Mouse (Mus musculus) erythroid progenitor cell, adult 5-6 weeks (primary cell): ENCODE results near the gene Slc25a18. TPM values are rescaled to one million over a fixed set of nuclear protein-coding genes. Genes with fewer than 3 reads are reported as not detected.
A peak's percentile ranks its signal among the peaks of the same experiment; 100 is the strongest.

Experiments
- ATAC-seq: replicated peaks from 2 replicates; pipeline ENCODE4 v1.8.0; 2016; ENCODE audit warnings: moderate number of reproducible peaks, mild to moderate bottlenecking, moderate TSS enrichment, inconsistent platforms; ENCODE audit not compliant: poor library complexity, low FRiP score, severe bottlenecking
- total RNA-seq, 2 experiments: library from RNA; stranded (forward) in 1 of 2; stranded (reverse) in 1 of 2; fragments of 150-400 nt in 1 of 2; fragments of 186-747, 209-891 nt in 1 of 2; gene quantifications; 2 replicates each; pipeline versions ENCODE4 v1.2.3 to v1.2.4; 2015 to 2017; ENCODE audit warnings: low replicate concordance in 2 of 2

The Slc25a18 gene
- total RNA-seq (2015; ENCODE audit: low replicate concordance) (not detected in 2 replicates), total RNA-seq (2017; ENCODE audit: low replicate concordance) (not detected in 2 replicates)

DNA sequence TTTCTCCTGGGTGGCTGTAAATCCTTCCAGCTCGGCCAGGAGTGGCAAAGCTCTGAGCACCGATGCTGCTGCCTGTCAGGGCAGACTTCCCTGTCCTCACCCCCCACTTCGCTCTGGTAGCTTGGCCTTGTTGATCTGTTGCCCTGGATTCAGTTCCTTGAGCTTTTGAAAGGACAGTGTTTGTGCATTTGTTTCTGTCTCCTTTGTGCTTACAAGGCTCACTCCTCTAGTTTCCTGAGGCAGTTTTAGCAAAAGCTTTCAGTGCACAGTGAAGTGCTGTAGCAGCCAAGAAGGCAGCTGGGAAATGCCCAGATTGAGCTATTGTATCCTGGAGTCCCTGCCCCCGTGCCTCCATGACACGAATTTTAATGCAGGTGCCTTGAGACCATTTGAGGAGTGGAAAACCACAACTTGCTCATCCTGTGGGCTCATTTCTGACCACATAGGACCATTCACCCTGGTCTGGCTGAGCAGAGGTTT, at the start of gene Slc25a18:
TSS of gene Slc25a18 (plus strand) at position 430 of the 480 bp plus-strand sequence.
- no peak for ATAC-seq

DNA sequence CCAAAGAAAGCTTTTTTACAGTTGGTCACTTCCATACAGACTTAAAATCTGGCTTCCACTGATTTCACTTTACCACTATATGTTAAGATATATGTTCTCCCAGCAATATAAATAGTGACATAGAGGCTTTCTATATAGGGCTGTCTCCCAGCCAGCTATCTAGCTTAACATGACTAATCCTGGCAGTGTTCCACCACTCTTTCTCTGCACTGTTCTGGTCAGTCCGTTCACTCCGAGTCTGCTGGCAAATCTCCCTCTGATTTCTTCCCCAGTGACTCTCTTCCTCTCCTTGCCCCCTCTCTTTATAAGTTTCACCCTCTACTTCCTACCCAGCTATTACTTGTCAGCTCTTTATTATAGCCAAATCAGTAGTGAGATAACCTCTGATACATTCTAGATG, 47.4 kb upstream of the Slc25a18 start:
- no peak for ATAC-seq

DNA sequence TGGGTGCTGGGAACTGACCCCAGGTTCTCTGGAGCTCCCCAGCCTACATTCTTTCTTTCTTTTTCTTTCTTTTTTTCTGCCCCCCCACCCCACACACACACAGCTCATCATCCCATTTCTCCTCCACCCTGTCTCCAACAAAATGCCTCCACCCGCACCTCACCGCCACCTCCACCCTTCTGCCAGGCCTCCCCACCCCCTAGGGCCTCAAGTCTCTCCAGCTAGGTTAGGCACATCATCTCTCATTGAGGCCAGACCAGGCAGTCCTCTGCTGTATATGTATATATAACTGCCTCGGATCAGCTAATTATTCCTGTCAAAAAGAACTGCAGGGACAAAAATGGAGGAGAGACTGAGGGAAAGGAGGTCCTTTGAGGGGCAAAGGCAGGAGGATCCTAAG, 37.4 kb upstream of the Slc25a18 start:
- no peak for ATAC-seq

DNA sequence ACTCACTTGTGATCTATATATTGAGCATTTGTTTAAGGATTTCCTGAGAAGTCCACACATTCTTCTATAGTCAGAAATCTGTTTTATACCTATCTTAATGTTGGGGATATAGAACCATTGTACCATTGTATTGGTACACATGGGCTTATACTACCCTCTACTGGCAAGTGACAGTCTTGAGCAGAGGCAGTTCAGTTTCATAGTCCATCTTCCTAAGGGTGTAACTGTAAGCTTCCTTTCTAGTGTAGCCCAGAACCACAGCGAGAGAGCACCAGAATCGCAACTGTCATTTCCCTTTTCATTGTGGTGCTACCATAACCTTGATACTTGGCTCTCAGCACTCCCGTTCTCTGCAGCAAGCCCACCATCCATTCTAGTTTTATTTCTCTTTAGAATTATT, 36.8 kb upstream of the Slc25a18 start:
- ATAC-seq = peak; percentile 83

DNA sequence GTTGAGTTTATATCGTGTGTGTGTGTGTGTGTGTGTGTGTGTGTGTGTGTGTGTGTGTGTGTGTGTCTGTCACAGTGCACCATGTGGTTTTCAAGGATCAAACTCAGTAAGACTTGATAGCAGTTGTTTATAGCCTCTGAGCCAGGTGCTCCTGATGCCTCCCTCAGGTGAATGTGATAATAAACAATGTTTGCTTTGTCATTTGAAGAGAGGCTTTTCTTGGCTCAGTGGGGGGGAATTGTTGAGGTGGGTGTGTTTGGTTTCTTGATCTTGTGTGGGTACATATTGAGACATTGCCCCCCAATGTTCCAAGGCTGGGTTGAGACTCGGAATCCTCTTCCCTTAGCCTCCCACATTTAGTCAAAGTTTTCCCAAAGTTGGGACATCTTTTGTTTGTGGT, 30.2 kb upstream of the Slc25a18 start:
- no peak for ATAC-seq

DNA sequence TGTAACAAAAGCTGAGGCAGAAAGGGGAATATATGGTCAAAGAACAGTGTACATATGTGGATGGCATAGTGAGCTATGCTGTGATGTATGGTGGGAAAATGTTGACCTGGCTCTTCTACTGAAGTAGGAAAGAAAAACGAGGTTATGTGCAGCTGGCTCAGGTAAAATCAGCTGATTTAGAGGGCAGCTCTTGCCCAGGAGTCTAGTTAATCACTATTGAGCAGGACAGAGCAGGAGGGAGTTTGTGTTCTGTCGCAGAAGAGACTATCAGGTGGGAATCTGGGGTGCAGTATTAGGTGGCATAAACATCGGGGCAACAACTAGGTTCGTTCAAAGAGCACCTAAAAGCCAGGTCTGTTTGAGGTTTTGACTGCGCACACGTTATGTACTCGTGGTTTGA, 29.1 kb upstream of the Slc25a18 start:
- ATAC-seq = no peak

DNA sequence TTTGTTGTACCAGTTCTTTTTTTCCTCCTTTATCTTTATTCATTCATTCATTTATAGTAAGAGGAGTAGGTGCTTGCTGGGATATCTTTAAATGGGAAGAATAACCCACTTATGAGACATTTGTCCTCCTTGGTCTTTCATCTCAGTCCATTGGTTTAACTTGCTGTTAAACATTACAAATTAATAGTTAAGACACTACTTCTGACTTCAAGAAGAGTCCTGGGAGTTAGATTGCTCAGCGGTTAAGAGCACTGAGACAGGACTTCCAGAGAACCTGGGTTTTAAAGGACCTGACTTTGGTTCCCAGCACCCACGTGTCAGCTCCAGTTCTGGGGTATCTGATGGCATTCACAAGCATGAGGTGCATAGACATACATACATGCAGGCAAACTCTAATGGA, 27.0 kb upstream of the Slc25a18 start:
- ATAC-seq = no peak

DNA sequence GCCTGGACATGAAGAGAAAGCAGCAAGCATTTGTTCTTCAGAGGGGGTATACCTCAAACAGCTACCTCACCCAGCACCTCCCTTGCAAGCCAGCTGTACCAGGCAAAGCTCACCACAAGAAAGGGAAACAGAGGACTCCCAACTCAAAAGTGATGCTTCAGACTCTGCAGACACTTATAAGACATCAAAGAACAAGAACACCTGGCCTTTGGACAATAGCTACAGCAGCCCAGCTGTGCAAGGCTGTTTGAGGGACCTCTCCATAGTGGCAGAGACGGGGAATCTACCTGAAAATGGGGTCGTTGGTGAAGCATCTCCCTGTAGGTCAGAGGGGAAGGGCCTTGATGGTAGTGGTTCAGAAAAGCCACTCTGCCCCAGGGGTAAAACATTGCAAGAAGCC, 12.2 kb upstream of the Slc25a18 start:
- no peak for ATAC-seq

DNA sequence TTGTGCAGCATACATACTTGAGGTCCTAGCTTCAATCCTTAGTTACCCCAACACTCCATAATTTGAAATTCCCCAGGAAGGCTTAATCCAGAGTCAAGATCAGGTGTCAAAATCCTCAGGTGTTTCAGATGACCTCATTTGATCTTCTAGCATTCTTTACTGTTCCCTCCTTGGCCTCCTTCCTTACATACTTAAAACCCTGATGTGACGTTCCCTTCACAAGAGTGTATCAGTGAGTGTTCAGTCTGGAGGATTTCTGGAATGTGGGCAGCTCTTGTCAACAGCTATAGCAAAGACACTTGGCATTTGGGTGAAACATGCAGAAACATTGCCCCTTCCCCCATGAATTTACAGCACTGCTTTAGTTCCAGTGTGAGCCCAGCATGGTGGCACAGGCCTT, 3.4 kb upstream of the Slc25a18 start:
- no peak for ATAC-seq

DNA sequence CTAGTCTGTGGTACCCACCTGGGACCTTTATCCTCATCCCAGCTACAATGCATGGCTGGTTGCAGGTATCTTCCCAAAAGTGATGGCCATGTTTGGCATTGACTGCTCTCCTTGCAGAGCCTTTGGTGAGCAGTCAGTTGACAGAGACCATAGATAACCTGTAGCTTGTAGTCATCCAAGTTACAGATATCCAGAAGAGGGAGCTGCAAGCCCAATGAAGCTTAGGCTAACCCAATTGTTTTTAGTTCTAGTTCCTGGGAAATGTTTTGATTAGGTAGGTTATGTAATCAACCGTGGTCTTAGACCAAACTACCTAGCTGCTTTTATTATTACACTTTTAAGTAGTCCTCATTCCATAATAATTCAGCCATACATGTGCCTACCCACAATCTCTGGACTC, 2.0 kb upstream of the Slc25a18 start:
- no peak for ATAC-seq

DNA sequence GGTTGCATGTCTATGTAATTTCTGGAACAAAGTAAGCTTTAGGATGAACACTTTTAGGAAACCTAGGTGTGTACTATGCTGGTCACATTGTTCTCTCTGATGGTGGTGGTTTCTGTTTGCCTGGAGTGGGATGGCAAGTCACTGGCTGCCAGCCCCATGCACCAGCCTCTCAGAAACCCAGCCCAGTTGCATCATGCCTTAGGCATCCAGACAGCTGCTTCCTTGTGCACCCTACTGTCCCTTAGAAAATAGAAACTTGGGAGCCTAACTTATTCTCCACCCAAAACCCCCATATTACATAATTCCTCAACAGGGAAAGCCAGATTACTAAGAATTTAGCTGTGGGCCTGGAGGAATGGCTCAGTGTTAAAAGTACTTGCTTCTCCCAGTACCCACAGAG, 1.4 kb upstream of the Slc25a18 start:
- no peak for ATAC-seq

DNA sequence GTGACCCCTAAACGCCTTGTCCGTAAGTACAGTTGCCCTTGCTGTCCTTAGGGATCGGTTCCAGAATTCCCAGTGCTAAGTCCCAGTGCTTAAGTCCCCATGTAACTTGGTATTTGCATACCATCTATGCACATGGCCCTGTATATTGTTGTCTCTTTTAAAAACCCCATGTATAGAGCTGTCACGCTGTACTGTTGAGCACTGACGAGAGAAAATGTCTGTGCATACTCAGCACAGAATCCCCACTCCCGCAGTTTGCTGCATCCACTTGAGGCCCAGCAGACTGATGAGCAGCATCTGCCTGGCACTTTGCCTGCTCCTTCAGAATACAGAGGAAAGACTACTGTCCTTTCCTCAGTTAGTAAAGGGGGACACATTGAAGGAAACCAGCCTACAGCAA, 385 bp downstream of the Slc25a18 start:
- no peak for ATAC-seq

DNA sequence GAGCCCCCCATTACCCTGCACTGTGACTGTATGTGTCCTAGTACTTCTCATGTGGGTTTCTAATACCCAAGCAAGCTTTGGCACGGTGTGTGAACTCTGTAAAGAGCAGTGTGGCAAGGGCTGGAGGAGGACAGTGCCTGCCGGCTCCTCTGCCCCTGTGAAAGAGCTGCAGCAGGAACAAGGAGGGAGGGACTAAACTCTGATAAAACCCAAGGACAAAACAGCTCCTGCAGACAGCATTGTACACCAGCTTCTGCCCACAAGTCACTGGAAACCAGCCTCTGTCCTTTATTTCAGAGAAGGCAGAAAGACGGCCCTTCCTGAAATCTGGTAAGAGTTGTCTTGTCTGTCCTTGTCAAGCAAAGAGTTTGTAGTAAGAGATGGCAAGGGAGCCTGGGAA, 2.9 kb downstream of the Slc25a18 start:
- ATAC-seq = no peak

DNA sequence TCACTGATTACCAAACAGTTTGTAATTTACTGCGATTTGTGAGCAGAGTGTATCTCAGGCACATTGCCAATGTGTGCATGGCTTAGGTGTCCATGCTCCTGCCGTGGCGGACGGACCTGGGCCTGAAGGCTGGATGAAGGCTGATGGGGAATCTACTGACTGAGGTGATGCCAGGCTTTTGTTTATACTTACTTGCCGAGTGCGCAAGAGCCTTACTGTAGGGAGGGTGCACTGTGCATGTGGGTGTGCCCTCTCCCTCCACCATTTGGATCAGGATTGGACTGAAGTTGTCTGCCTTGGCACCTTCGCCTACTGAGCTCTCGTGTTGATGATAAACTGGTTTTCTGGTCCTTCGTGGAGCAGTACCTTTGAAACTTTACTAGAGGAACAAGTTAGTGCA, 4.2 kb downstream of the Slc25a18 start:
- no peak for ATAC-seq

DNA sequence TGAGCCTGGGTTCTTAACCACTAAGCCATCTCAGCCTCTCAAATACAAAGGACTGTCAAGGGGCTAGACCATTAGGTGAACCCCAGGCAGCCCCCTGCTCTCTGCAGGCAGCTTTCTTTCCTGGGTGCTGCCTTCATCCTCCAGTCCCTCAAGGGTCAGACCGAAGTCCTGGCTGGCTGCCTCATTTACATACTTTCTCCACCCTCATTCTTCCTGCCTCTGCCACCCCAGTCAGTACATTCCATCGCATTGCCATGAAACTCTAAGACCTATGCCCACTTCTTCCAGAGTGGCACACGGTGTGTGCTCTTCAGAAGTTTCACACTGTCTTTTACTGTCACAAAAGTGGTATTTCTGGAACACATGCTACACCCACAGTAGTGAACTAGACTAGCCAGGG, 4.8 kb downstream of the Slc25a18 start:
- ATAC-seq = no peak

DNA sequence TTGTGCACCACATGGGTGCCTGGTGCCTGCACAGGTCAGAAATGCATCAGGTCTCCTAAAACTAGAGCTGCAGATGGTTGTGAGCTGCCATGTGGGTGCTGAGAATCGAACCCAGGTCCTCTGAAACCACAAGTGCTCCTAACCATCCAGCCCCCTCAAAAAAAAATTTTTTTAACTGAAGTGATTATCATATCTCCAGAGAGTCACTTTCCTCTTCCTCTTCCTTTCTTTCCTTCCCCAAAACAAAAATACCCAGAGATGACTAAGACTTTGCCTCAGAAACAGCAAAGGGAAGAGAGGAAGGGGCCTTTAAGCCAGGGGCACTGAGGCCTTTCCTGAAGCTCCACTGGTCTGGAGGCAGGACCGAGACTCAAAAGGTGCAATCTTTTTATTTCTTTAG, 9.6 kb downstream of the Slc25a18 start:
- no peak for ATAC-seq

DNA sequence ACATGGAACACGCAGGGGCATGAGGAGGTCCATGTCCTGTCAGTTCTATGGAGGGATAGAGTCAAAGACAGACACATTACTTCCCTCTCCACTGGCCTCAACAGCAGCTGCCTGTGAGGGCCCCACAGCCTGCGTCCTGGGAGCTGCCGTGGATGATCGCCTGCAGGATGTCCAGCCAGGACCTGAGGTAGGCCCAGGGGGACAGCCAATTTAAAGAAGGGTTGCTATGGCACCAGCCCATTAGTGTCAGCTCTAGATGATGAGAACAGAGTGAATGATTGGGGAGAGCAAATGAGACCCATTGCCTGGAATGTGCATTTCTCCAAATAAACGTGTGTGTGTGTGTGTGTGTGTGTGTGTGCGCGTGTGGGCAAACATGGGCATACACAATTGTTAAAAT, 11.0 kb downstream of the Slc25a18 start:
- no peak for ATAC-seq

DNA sequence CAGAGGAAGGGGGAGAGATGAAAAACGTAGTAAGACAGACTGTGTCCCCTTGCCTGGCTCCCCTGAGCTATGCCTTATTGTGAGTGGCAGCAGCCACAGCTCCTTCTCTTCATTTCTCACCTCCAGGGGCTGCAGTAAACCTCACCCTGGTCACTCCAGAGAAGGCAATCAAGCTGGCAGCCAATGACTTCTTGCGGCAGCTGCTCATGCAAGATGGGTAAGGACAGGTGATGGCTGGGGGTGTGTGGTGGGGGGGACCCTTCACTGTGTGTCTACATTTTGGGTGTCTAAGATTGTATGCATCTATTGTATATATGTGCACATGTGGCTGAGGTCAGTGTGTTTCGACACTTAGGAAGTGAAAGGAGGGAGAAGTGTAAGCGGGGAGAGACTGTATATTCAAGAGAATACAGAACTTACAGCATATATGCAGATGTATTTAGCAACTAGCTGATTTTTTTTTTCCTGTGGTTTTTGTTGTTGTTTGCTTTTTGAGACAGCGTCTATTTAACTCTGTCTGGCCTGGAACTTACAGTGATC, 14.8 kb downstream of the Slc25a18 start:
- no peak for ATAC-seq

DNA sequence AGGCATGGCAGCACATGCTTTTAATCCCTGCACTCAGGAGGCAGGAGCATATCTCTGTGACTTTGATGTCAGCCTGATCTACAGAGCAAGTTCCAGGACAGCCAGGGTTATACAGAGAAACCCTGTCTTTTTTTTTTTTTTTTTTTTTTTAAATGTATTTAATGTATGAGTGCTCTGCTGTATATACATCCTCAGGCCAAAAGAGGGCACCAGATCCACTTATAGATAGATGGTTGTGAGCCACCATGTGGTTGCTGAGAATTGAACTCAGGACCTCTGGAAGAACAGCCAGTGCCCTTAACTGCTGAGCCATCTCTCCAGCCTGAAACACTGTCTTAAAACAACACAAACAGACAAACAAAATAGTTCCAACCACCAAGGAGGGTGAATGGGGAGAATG, 15.5 kb downstream of the Slc25a18 start:
- no peak for ATAC-seq

DNA sequence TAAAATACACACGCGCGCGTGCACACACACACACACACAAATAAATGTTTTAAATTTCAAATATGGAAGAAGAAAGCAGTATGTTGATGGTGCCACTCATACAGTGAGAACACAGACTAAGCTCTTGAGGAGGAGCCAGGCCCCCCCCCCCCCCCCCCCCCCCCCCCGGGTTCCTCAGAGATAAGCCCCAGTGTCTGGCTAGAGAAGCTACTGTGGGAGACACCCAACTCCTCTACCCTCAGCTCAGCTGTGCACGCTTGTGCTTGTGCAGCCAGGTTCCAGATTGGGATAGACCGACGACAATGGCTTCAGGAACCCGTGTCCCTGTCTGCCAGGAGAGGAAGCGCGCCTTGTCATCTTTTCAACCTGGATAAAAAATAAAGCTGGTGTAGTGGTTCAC, 16.8 kb downstream of the Slc25a18 start:
- no peak for ATAC-seq

DNA sequence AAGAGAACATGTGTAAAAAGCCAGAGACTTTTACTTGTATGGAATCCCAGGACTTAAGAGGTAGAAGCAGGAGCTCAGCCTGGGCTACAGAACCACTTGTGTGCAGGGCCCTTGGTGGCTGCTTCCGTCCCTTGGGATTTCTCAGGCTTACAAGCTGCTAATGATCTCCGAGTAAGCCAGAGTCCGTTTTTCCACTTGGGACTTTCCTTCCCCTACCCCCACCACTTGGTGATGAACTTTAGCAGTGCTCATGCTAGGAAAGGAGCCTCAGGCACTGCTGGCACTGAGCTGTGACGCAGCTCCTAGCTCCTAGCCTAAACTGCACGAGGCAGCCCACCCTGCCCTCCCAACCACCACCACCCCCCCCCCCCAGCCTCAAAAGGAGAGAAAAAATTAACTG, 17.3 kb downstream of the Slc25a18 start:
- no peak for ATAC-seq

DNA sequence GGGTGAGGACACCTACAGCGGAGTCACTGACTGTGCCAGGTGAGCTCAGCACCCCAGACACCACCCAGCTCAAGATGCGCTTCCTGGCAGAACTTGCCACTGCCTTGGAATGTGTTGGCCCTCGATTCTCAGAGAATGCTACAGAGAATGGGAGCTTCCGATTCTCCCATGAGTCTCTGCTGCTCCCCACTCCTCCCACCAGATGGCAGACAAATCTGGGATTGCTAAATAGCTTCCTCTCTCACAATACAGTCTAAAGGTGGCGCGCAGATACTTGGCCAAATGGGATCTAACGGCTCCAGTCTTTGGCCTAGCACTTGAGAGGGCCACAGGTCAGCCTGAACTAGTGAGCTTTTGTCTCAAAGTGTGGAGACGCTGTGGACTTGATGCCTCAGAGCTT, 19.6 kb downstream of the Slc25a18 start:
- ATAC-seq = no peak
